Mouse (Mus musculus): Measurements from ENCODE around the gene Cdk5r1. TPM values are rescaled to one million over a fixed set of nuclear protein-coding genes. Genes with fewer than 3 reads are reported as not detected.

Cdk5r1 gene
- polyA plus RNA-seq, 2 experiments = 2.8 to 12.3 TPM

DNA sequence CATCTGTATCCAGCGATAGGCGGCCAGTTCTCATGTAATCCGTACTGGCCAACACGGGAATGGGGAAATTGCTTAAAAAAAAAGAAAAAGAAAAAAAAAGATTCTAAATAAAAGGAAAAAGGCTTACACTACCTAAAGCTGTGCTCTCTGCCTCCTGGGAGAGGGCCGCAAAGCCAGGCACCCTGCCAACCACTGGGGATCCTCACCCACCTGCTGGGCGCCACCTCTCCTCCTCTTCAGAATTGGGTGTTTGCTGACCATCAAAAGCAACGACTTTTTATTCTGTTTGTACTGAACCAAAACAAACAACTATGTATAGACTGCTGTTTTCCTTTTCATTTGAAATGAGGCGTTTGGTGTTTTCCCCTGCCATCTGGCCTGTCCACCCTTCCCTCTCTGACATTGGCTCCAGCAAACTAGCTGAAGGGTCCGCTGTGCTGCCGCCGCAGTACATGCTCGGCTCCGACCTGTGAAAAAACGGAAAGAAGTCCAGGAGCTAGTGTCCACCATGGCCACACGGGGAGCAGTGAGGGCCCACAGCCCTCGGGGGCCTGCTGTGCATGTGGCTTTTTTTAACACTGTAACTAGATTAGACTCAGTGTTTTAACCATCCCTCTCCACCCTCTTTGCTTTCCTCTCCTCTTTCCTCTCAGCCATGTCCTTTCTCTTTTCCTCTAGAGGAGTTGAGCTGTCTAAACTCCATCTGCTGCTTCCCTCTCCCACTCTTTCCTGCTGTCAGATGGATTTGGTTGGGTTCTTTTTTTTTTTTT, 4.8 kb upstream of the Cdk5r1 start:
- Histone ChIP-seq H3K27me3 (ENCODE audit: control insufficient read depth, insufficient read depth, low read length) (no peaks in the 10 kb centered on the region), H3K4me1 (ENCODE audit: control insufficient read depth, insufficient read depth, low read length) (0 out of 2 replicates have a peak, but pooled peaks cover 2% of the 10 kb centered on the region), H3K9me3 (ENCODE audit: control insufficient read depth, low read length) (no peaks in the 10 kb centered on the region), H3K36me3 (ENCODE audit: control insufficient read depth, insufficient read depth, low read length) (peaks cover 65% of the 10 kb centered on the region), H3K4me3 (replicated peaks; ENCODE audit: low read length) (no peak overlapping the region), H3K4me2 (replicated peaks; ENCODE audit: low read depth, low read length, severe bottlenecking) (no peak overlapping the region), H3K27ac (replicated peaks; ENCODE audit: low read depth, low read length) (no peak overlapping the region), H3K9ac (ENCODE audit: low read depth, low read length, severe bottlenecking) (no peak overlapping the region)
- 86% methylated on average over 16 of the region's 16 CpGs for WGBS
- TF ChIP-seq POLR2A (IDR thresholded peaks at IDR 0.05; ENCODE audit: borderline replicate concordance, extremely low read depth, insufficient read depth, insufficient read length) = no peak
- DNase-seq (ENCODE audit: low spot score) (no peak), ATAC-seq (ENCODE audit: low FRiP score, low read depth) (no peak)

DNA sequence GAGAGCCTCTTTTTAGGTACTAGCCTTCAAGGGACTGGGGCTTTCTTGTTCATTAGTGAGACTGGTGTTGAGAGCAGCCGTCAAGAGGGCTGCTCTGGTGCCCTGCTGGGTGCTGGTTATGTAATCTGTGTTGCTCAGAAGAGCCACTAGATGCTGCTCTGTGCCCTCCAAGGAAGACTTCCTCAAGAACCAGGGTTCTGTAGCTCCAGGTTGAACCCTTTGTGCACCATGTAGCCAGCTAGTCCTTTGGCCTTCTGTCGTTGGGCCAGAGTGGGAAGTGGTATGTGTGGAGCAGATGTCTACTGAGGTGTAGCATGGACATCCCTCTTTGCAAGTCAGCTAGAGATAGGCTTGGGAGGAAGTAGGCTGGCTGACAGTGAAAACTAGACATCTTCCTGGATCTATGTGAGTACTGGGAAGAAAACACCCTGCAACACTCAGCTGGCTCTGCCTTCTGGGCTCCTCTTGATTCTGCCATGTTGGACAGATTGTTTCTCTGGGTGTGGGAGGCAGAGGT, 2.6 kb upstream of the Cdk5r1 start:
- Histone ChIP-seq H3K4me1 (ENCODE audit: control insufficient read depth, insufficient read depth, low read length) (peaks cover 13% of the 10 kb centered on the region), H3K4me3 (replicated peaks; ENCODE audit: low read length) (no peak overlapping the region), H3K4me2 (replicated peaks; ENCODE audit: low read depth, low read length, severe bottlenecking) (no peak overlapping the region), H3K27ac (replicated peaks; ENCODE audit: low read depth, low read length) (no peak overlapping the region), H3K36me3 (ENCODE audit: control insufficient read depth, insufficient read depth, low read length) (peaks cover 44% of the 10 kb centered on the region), H3K9ac (ENCODE audit: low read depth, low read length, severe bottlenecking) (no peak overlapping the region), H3K9me3 (ENCODE audit: control insufficient read depth, low read length) (no peaks in the 10 kb centered on the region), H3K27me3 (ENCODE audit: control insufficient read depth, insufficient read depth, low read length) (no peaks in the 10 kb centered on the region)
- ATAC-seq (ENCODE audit: low FRiP score, low read depth) (no peak), DNase-seq (ENCODE audit: low spot score) (no peak)
- WGBS = 67% methylated on average over 2 of the region's 2 CpGs
- TF ChIP-seq POLR2A (IDR thresholded peaks at IDR 0.05; ENCODE audit: borderline replicate concordance, extremely low read depth, insufficient read depth, insufficient read length) = no peak

DNA sequence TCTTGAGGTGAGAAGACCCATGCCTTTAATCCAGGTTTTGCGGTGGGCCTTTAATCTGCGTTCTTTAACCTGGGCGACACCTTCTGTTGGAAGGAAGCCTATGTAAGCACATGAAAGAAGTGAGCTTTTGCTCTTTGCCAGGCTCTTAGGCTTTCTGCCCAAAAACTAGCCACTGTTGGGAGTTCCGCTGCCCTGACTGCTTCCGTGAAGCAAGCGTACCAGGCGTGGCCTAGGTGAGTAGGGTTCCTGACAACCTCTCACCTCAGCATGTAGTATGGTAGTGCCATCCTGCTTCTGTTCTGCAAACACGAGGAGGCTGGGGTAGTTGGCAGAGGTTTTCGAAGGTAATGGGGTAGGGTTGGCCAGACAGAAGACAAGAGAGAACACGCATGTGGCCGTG, 2.0 kb upstream of the Cdk5r1 start:
- WGBS = 88% methylated on average over 11 of the region's 11 CpGs
- no peak for DNase-seq (ENCODE audit: low spot score)
- Histone ChIP-seq H3K9me3 (ENCODE audit: control insufficient read depth, low read length) (no peaks in the 10 kb centered on the region), H3K4me1 (ENCODE audit: control insufficient read depth, insufficient read depth, low read length) (peaks cover 18% of the 10 kb centered on the region), H3K36me3 (ENCODE audit: control insufficient read depth, insufficient read depth, low read length) (peaks cover 40% of the 10 kb centered on the region), H3K9ac (ENCODE audit: low read depth, low read length, severe bottlenecking) (no peak overlapping the region), H3K27ac (replicated peaks; ENCODE audit: low read depth, low read length) (no peak overlapping the region), H3K27me3 (ENCODE audit: control insufficient read depth, insufficient read depth, low read length) (no peaks in the 10 kb centered on the region), H3K4me2 (replicated peaks; ENCODE audit: low read depth, low read length, severe bottlenecking) (no peak overlapping the region), H3K4me3 (replicated peaks; ENCODE audit: low read length) (no peak overlapping the region)
- TF ChIP-seq POLR2A (IDR thresholded peaks at IDR 0.05; ENCODE audit: borderline replicate concordance, extremely low read depth, insufficient read depth, insufficient read length) = no peak
- ATAC-seq (ENCODE audit: low FRiP score, low read depth) = no peak

DNA sequence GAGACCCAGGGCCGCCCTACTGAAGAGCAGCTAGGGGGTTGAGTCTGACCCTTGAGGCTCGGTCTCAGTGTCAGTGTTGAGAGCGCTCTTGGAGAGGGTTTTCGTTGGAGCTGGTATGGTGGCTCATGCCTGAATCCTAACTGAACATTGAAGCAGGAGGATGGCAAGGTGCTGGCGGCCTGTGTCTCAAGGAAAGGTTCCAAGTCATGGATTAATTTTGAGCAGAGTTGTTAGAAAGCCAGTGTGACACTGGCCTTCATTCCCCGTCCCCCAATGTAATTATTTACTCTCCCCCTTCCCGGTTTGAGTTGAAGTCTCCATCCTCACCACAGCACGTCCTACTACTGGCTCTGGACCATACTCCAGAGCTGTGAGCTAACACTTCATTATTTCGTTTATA, 1.3 kb upstream of the Cdk5r1 start:
- Histone ChIP-seq H3K9me3 (ENCODE audit: control insufficient read depth, low read length) (no peaks in the 10 kb centered on the region), H3K4me3 (replicated peaks; ENCODE audit: low read length) (no peak overlapping the region), H3K4me2 (replicated peaks; ENCODE audit: low read depth, low read length, severe bottlenecking) (no peak overlapping the region), H3K36me3 (ENCODE audit: control insufficient read depth, insufficient read depth, low read length) (peaks cover 34% of the 10 kb centered on the region), H3K4me1 (ENCODE audit: control insufficient read depth, insufficient read depth, low read length) (peaks cover 18% of the 10 kb centered on the region), H3K27me3 (ENCODE audit: control insufficient read depth, insufficient read depth, low read length) (no peaks in the 10 kb centered on the region), H3K27ac (replicated peaks; ENCODE audit: low read depth, low read length) (no peak overlapping the region), H3K9ac (ENCODE audit: low read depth, low read length, severe bottlenecking) (no peak overlapping the region)
- ATAC-seq (ENCODE audit: low FRiP score, low read depth) = no peak
- no peak for TF ChIP-seq POLR2A (IDR thresholded peaks at IDR 0.05; ENCODE audit: borderline replicate concordance, extremely low read depth, insufficient read depth, insufficient read length)
- WGBS = 80% methylated on average over 9 of the region's 9 CpGs
- DNase-seq (ENCODE audit: low spot score) = no peak

DNA sequence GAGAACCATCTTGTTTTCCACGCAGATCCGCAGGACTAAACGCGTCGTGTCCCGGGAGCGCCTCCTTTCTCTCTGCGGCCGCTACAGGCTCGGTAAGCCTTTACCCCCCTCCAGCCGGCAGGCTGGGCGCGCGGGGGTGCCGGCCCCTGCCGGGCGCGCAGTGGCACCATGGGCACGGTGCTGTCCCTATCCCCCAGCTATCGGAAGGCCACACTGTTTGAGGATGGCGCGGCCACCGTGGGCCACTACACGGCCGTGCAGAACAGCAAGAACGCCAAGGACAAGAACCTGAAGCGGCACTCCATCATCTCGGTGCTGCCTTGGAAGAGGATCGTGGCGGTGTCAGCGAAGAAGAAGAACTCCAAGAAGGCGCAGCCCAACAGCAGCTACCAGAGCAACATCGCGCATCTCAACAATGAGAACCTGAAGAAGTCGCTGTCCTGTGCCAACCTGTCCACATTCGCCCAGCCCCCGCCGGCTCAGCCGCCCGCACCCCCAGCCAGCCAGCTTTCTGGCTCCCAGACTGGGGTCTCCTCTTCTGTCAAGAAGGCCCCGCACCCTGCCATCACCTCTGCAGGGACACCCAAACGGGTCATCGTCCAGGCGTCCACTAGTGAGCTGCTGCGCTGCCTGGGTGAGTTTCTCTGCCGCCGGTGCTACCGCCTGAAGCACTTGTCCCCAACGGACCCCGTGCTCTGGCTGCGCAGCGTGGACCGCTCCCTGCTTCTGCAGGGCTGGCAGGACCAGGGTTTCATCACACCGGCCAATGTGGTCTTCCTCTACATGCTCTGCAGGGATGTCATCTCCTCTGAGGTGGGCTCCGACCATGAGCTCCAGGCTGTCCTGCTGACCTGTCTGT, 747 bp downstream of the Cdk5r1 start:
- H3K27me3 ChIP-seq (ENCODE audit: control insufficient read depth, insufficient read depth, low read length) = no peaks in the 10 kb centered on the region
- WGBS = 13% methylated on average over 41 of the region's 55 CpGs
- TF ChIP-seq POLR2A (IDR thresholded peaks at IDR 0.05; ENCODE audit: borderline replicate concordance, extremely low read depth, insufficient read depth, insufficient read length) = no peak
- H3K9me3 ChIP-seq (ENCODE audit: control insufficient read depth, low read length) = no peaks in the 10 kb centered on the region
- H3K36me3 ChIP-seq (ENCODE audit: control insufficient read depth, insufficient read depth, low read length) = peaks cover 18% of the 10 kb centered on the region
- H3K4me2 ChIP-seq (replicated peaks; ENCODE audit: low read depth, low read length, severe bottlenecking) = peak overlapping the region; percentile 97
- ATAC-seq (ENCODE audit: low FRiP score, low read depth) (no peak), DNase-seq (ENCODE audit: low spot score) (no peak)
- peak overlapping the region; percentile 69 for H3K9ac ChIP-seq (ENCODE audit: low read depth, low read length, severe bottlenecking)
- H3K4me1 ChIP-seq (ENCODE audit: control insufficient read depth, insufficient read depth, low read length) = peaks cover 18% of the 10 kb centered on the region
- H3K27ac ChIP-seq (replicated peaks; ENCODE audit: low read depth, low read length) = peak overlapping the region; percentile 65
- peak overlapping the region; percentile 75 for H3K4me3 ChIP-seq (replicated peaks; ENCODE audit: low read length)

Data from limb, embryonic 14.5 days (tissue).